Mouse (Mus musculus) bone marrow, adult 2 months (tissue): ENCODE results near the gene Mrpl4. TPM values are rescaled to one million over a fixed set of nuclear protein-coding genes. Genes with fewer than 3 reads are reported as not detected.
A peak's percentile ranks its signal among the peaks of the same experiment; 100 is the strongest.
"Not testable (repeated sequence)": the region's sequence is repeated elsewhere in the genome, so short reads cannot be mapped to it uniquely, and the experiment has no call there.

Source experiments
- H3K27ac ChIP-seq: fragments of 200-500 bp; 2 replicates; pipeline ENCODE4 v1.5.1; 2012; ENCODE audit warnings: low read depth, mild to moderate bottlenecking, control low read depth, inconsistent platforms, low read length; ENCODE audit not compliant: control insufficient read depth, poor library complexity, insufficient read depth
- H3K4me1 ChIP-seq: fragments of 200-500 bp; 2 replicates; pipeline ENCODE4 v1.6.1; 2011; ENCODE audit warnings: low read length; ENCODE audit not compliant: control insufficient read depth, insufficient read depth
- H3K4me3 ChIP-seq: fragments of 200-500 bp; replicated peaks from 2 replicates; pipeline ENCODE3; 2011; ENCODE audit warnings: mild to moderate bottlenecking, low read depth, low read length, control low read depth; ENCODE audit not compliant: control insufficient read depth
- CTCF ChIP-seq: fragments of 200-500 bp; IDR thresholded peaks from 2 replicates; pipeline ENCODE4 v1.5.1; 2011; ENCODE audit warnings: low read length, control low read depth; ENCODE audit not compliant: control insufficient read depth, insufficient read depth
- POLR2A ChIP-seq: fragments of 200-500 bp; IDR thresholded peaks from 2 replicates; pipeline ENCODE4 v1.6.1; 2011; ENCODE audit warnings: low read depth, mild to moderate bottlenecking, control low read depth, low read length, borderline replicate concordance; ENCODE audit not compliant: control insufficient read depth
- WGBS: fragments of 180-500 bp; shearing (Covaris S2); methylation state at CpG from one replicate; pipeline ENCODE4 v1.1.7; 2018; 5-methylcytosine and 5-hydroxymethylcytosine counted together
- polyA plus RNA-seq: library from polyadenylated mRNA; stranded (reverse); fragments of >200 nt; gene quantifications from 2 replicates; pipeline ENCODE4 v1.2.4, GENCODE M21; 2011; ENCODE audit warnings: low replicate concordance; ENCODE audit not compliant: missing spikeins, insufficient read depth, insufficient read length

Mrpl4 gene
- polyA plus RNA-seq, 1 experiment: 27.4 TPM

DNA sequence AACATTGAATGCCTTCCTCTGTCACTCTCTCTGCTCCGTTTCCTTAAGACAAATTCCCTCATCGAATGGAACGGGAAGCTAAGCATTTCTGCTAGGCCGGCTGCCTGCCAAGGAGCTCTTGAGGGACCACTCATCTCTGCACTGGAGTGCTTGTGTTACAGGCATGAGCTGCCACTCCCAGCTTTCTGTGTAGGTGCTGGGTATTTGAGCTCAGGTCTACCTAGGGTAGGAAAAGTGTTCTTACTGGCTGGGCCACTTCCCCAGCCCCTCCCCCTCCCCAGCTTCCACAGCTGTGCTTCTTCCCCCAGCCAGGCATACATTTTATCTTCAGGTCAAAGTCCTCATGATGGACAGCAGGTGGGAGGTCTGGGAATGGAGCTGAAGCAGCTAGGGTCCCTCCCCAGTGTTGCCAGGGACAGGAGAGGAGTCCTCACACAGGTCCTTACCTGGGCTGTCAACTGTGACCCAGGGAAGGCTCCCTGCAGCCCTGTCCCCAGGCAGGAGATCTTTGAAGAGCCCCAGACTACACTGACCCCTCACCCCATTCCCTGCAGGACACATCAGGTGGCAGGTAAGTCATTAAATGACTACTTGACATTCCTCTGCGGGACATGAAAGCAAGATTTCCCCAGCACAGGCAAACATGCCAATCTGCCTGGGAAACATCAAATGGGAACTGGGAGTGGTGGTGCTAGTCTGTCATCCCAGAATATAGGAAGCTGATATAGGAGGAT, 9.2 kb upstream of the Mrpl4 start:
- WGBS: 80% methylated on average over 5 of the region's 5 CpGs
- Histone ChIP-seq H3K27ac (no peak overlapping the region), H3K4me1 (no peaks in the 10 kb centered on the region; the same call in 1 of the 2 replicates), H3K4me3 (no peak overlapping the region)
- TF ChIP-seq POLR2A (no peak), CTCF (no peak)

DNA sequence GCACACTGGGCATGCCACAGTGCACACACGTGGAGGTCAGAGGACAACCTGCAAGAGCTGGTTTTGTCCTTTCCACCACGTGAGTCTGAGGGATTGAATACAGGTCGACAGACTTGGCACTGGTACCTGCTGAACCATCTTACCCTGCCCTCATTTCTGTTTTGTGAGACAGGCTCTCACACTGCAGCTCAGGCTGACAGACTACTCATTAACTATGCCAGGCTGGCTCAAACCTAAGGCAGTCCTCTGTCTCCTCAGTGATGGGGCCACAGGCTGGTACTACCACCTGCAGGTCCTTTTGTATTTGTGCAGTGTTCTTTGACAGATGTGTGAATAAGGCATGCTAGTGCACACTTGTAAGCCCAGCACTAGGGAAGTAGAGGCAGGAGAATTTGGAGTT, 7.5 kb upstream of the Mrpl4 start:
- Histone ChIP-seq H3K27ac (no peak overlapping the region), H3K4me3 (no peak overlapping the region), H3K4me1 (no peaks in the 10 kb centered on the region; the same call in 1 of the 2 replicates)
- WGBS: 75% methylated on average over 3 of the region's 3 CpGs
- TF ChIP-seq CTCF (no peak), POLR2A (no peak)

- TF ChIP-seq POLR2A (no peak), CTCF (no peak)
These were observed 5.5 kb upstream of the Mrpl4 start for GRCm38 (mm10) chr9:20997065-20997464.

GRCm38 (mm10) chr9:20998337-20998736, 4.2 kb upstream of the Mrpl4 start:
- WGBS: 66% methylated on average over 1 of the region's 1 CpGs

More at GRCm38 (mm10) chr9:20997065-20997464, 5.5 kb upstream of the Mrpl4 start:
- Histone ChIP-seq H3K27ac (no peak overlapping the region), H3K4me1 (no peaks in the 10 kb centered on the region; the same call in 1 of the 2 replicates), H3K4me3 (no peak overlapping the region)
- WGBS: 17% methylated on average over 8 of the region's 8 CpGs

DNA sequence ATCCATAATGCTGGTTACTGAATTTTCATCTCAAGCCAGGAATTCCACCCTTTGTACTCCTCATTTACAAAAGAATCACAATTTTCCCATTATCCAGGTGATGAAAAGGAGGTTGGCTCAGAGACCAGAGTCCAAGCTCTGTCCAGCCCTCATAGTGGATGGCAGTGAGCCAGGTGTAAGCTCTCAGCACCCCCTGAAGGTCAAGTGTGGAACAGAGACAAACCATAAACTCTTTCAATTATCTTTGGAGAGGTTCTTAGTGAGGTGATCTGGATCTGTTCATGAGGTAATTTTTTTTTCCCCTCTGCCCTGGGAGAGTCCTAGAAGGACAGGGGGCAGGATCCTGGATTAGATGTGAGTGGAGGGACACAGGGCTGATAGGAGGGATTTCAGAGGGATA, 1.7 kb upstream of the Mrpl4 start:
- H3K4me1 ChIP-seq: no peaks in the 10 kb centered on the region; the same call in 1 of the 2 replicates
- no peak overlapping the region for H3K4me3 ChIP-seq
- H3K27ac ChIP-seq: no peak overlapping the region
- TF ChIP-seq POLR2A (no peak), CTCF (peak; percentile 40)

More at GRCm38 (mm10) chr9:20998337-20998736, 4.2 kb upstream of the Mrpl4 start:
- H3K27ac ChIP-seq, H3K4me3 ChIP-seq, H3K4me1 ChIP-seq: not testable (repeated sequence)

- Histone ChIP-seq H3K27ac (no peak overlapping the region), H3K4me3 (no peak overlapping the region), H3K4me1 (no peaks in the 10 kb centered on the region; the same call in 1 of the 2 replicates)
- TF ChIP-seq POLR2A (no peak), CTCF (no peak)
- 67% methylated on average over 6 of the region's 6 CpGs for WGBS
These were observed 812 bp upstream of the Mrpl4 start for GRCm38 (mm10) chr9:21001651-21002200.

GRCm38 (mm10) chr9:21002270-21002626, 290 bp upstream of the Mrpl4 start:
- WGBS: 7% methylated on average over 7 of the region's 7 CpGs
- peak overlapping the region; percentile 65; the same call in 1 of the 2 replicates for H3K27ac ChIP-seq
- H3K4me1 ChIP-seq: no peaks in the 10 kb centered on the region; the same call in 1 of the 2 replicates
- peak overlapping the region; percentile 86 for H3K4me3 ChIP-seq
- no peak for TF ChIP-seq CTCF
- TF ChIP-seq POLR2A: no peak

- Histone ChIP-seq H3K27ac (no peak overlapping the region), H3K4me3 (no peak overlapping the region), H3K4me1 (no peaks in the 10 kb centered on the region; the same call in 1 of the 2 replicates)
- TF ChIP-seq CTCF (no peak), POLR2A (no peak)
- 92% methylated on average over 10 of the region's 10 CpGs for WGBS
These were observed 4.9 kb downstream of the Mrpl4 start for GRCm38 (mm10) chr9:21007313-21007952.
